Comparison of ENCODE assay signal across 9 mouse cellular contexts in the genomic region with DNA sequence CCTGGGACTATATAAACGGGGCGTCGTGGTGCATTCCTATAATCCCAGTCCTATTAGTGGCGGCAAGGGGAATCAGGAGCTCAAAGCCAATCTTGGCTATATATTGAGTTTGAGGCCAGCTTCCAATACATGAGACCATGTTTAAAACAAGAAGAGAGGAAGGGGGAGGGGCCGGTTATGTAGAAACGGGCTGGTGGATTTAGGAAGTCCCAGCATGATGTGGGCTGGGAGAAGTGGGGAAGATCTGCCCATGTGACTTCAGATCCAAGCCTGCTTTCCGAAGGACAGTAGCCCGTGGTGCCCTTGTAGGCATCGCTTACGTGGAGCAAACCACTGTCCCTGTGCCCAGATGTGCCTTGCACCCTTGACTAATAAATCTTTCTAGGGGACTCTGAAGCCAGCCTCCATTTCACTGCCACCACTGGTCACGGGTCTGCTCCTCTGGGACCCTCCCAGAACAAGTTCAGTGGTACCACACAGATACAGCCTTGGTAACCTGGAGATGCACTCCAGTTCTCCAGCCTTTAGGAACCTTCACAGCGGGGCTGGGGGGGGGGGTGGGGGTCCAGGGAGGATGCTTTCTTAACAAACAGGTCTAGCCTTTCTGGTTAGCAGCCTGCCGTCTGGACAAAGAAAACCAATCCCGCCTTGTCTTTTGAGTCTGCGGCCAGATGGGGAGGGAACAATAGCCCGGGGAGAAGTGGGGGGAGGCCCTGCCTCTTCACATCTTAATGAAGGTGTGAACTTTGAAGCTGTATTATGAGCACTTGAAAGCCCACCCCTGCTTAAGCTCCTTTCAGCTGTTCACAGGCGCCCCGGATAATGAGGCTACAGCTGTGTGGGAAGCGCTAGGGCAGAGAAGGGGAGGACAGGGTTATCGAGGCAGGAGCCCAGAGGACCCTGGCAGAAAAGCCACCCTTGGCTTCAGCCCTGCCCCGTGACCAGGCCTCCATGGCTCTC.
A peak's percentile ranks its signal among the peaks of the same experiment; 100 is the strongest.
DNase-seq lines count a peak whose midpoint lies in the region; ATAC-seq lines count a peak whose summit lies in the region.
"Had no signal": no experiment of that assay in that cellular context is flagged by ENCODE, and none has a peak within 500 bp of the region (broad histone marks: within the 10 kb centered on the region; RNA-seq: fewer than 3 reads in every experiment).

No protein-coding gene starts in this region.

- no peaks in the 10 kb centered on the region for H3K27me3 ChIP-seq in heart, embryonic 11.5 days (ENCODE audit: control insufficient read depth, insufficient read depth, low read length)
- H3K27me3 ChIP-seq in forebrain, embryonic 12.5 days, result no peaks in the 10 kb centered on the region
- H3K27me3 ChIP-seq in midbrain, embryonic 11.5 days (ENCODE audit: control insufficient read depth, insufficient read depth, low read length), result no peaks in the 10 kb centered on the region

- ATAC-seq in heart, embryonic 11.5 days (replicated peaks; ENCODE audit: insufficient number of reproducible peaks, low FRiP score, low TSS enrichment), result no peak
- peak; percentile 85 for ATAC-seq in forebrain, embryonic 12.5 days (ENCODE audit: low FRiP score)
- ATAC-seq in midbrain, embryonic 11.5 days (ENCODE audit: low FRiP score), result peak; percentile 88
- ATAC-seq: liver, postnatal 0 days had no signal

- 16% methylated on average over 21 of the region's 21 CpGs for WGBS in heart, embryonic 11.5 days (ENCODE audit: insufficient replicate concordance)
- 2% methylated on average over 21 of the region's 21 CpGs for WGBS in forebrain, embryonic 12.5 days
- 3% methylated on average over 21 of the region's 21 CpGs for whole genome bisulfite sequencing in midbrain, embryonic 11.5 days

- H3K9ac ChIP-seq in heart, embryonic 11.5 days (ENCODE audit: low read depth, low read length), result peak overlapping the region; percentile 28
- peak overlapping the region; percentile 2; the same call in 1 of the 2 replicates for H3K9ac ChIP-seq in forebrain, embryonic 12.5 days
- H3K9ac ChIP-seq in midbrain, embryonic 11.5 days (ENCODE audit: low read length), result peak overlapping the region; percentile 25; the same call in 1 of the 2 replicates
- H3K9ac ChIP-seq: liver, postnatal 0 days had no signal

- no peak overlapping the region for H3K4me3 ChIP-seq in heart, embryonic 11.5 days (ENCODE audit: low read depth, low read length)
- peak overlapping the region; percentile 8; the same call in 1 of the 2 replicates for H3K4me3 ChIP-seq in forebrain, embryonic 12.5 days (replicated peaks)
- H3K4me3 ChIP-seq in midbrain, embryonic 11.5 days (ENCODE audit: low read depth, low read length), result no peak overlapping the region

- H3K4me2 ChIP-seq in heart, embryonic 11.5 days, result peak overlapping the region; percentile 54
- H3K4me2 ChIP-seq in forebrain, embryonic 12.5 days, result peak overlapping the region; percentile 28
- H3K4me2 ChIP-seq in midbrain, embryonic 11.5 days, result peak overlapping the region; percentile 28

- intact Hi-C loops in heart, postnatal 14 days (cut with DNase I), result no loop called here

- no peak overlapping the region for H3K27ac ChIP-seq in heart, embryonic 11.5 days (ENCODE audit: low read depth, low read length)
- H3K27ac ChIP-seq in forebrain, embryonic 12.5 days, result peak overlapping the region; percentile 86
- peak overlapping the region; percentile 80 for H3K27ac ChIP-seq in midbrain, embryonic 11.5 days (ENCODE audit: low read depth, low read length)

- DNase-seq in heart, postnatal 14 days, result no peak
- DNase-seq in R1 (ENCODE audit: low read depth, low spot score), result peak; percentile 79
- DNase-seq in midbrain, embryonic 11.5 days (ENCODE audit: low spot score, missing footprints), result peak; percentile 96
- no peak for DNase-seq in thymus, postnatal 4 days
- DNase-seq in gastrocnemius, adult 8-10 months (ENCODE audit: low spot score in 2 of 2), result no peak
- no peak for DNase-seq in B cell, adult 2 months
- DNase-seq: liver, postnatal 0 days had no signal

- H3K36me3 ChIP-seq in heart, embryonic 11.5 days (ENCODE audit: control insufficient read depth, insufficient read depth, low read length), result no peaks in the 10 kb centered on the region
- no peaks in the 10 kb centered on the region for H3K36me3 ChIP-seq in forebrain, embryonic 12.5 days (replicated peaks)
- no peaks in the 10 kb centered on the region for H3K36me3 ChIP-seq in midbrain, embryonic 11.5 days (ENCODE audit: control insufficient read depth, insufficient read depth, low read length)

- peaks cover 11% of the 10 kb centered on the region for H3K4me1 ChIP-seq in heart, embryonic 11.5 days (ENCODE audit: control insufficient read depth, insufficient read depth, low read length)
- peaks cover 32% of the 10 kb centered on the region for H3K4me1 ChIP-seq in forebrain, embryonic 12.5 days
- H3K4me1 ChIP-seq in midbrain, embryonic 11.5 days (ENCODE audit: control insufficient read depth, insufficient read depth, low read length), result peaks cover 28% of the 10 kb centered on the region

- no peaks in the 10 kb centered on the region for H3K9me3 ChIP-seq in heart, embryonic 11.5 days (replicated peaks; ENCODE audit: control insufficient read depth, low read length)
- H3K9me3 ChIP-seq in forebrain, embryonic 12.5 days, result no peaks in the 10 kb centered on the region
- H3K9me3 ChIP-seq in midbrain, embryonic 11.5 days (ENCODE audit: control insufficient read depth, low read length), result no peaks in the 10 kb centered on the region

Comparison
In these comparisons a context has a peak if more than half of its experiments do, and no peak if none do; other contexts are left out.
1. DNase-seq: peak in R1 (single experiment) and midbrain, embryonic 11.5 days (single experiment); none in heart, postnatal 14 days (0 of 2), thymus, postnatal 4 days (single experiment), gastrocnemius, adult 8-10 months (0 of 2) and B cell, adult 2 months (0 of 2).
2. Peak in every context shown above with its lines, with median percentiles within 50 percentile points of each other: H3K4me2 ChIP-seq and H3K9ac ChIP-seq.